Mouse (Mus musculus): ENCODE measurements around the gene Plcxd3.
"Not testable (repeated sequence)": the region's sequence is repeated elsewhere in the genome, so short reads cannot be mapped to it uniquely, and the experiment has no call there.

The Plcxd3 gene

GRCm38 (mm10) chr15:4561431-4561970, 186.2 kb downstream of the Plcxd3 start:
- peak; percentile 38 to 51 for DNase-seq

DNA sequence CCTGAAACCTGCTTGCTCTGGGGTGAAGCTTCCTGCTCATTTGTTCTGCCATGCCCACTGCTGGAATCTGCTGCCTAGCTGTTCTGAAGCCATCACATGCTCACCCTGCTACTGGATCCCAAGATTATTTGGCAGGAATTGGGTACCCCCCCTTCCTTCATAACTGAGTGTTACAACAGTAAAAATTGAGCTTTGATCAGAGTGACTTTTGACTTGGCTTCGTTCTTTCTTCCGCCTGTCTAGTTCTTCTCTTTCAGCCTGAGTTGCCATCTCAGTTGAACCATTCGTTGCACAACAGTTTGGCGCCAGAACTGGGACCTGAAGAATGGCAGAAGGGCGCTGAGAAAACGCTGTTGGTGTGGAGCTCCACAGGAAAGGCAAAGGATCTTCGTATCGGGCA, 220.2 kb downstream of the Plcxd3 start:
- DNase-seq: peak; percentile 10 to 11

GRCm38 (mm10) chr15:4598661-4599060, 223.4 kb downstream of the Plcxd3 start:
- DNase-seq: not testable (repeated sequence)

- not testable (repeated sequence) for DNase-seq
These were observed 224.0 kb downstream of the Plcxd3 start for GRCm38 (mm10) chr15:4599331-4599730.

DNA sequence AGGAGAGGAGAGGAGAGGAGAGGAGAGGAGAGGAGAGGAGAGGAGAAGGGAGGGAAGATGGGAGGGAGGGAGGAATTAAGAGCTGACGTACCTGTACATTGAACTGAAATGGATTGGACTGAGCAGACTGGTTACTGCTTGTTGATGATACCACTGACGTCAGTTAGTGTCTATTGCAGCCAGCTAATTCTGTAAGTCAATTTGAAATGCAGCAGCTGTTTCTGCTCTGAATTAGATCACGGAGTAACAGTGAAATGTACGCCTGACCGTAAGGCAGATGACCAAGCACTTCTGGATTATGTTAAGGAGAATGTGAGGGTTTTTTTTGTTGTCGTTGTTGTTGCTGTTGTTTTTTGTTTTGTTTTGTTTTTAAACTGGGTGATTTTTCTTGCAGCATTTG, 230.3 kb downstream of the Plcxd3 start:
- no peak for DNase-seq
